Mouse (Mus musculus) CH12.LX (cell line): ENCODE measurements around the gene Ttc34.

Experiments
- CHD2 ChIP-seq: IDR thresholded peaks from 2 replicates; pipeline ENCODE4 v1.6.1; 2011; ENCODE audit warnings: low read length, improper control_type of control experiment
- CTCF ChIP-seq, 2 experiments: IDR thresholded peaks in 1 of 2; conservative IDR thresholded peaks in 1 of 2; 2 replicates each; pipeline ENCODE4 v1.5.1; 2011 to 2012; ENCODE audit warnings: low read depth in 2 of 2, low read length in 2 of 2, improper control_type of control experiment in 1 of 2, inconsistent platforms in 1 of 2, mild to moderate bottlenecking in 1 of 2, moderate library complexity in 1 of 2
- EP300 ChIP-seq: IDR thresholded peaks from 2 replicates; pipeline ENCODE4 v1.6.1; 2011; ENCODE audit warnings: low read length, improper control_type of control experiment
- GABPA ChIP-seq: IDR thresholded peaks from 2 replicates; pipeline ENCODE4 v1.6.1; 2012; ENCODE audit warnings: low read depth, low read length, improper control_type of control experiment, inconsistent platforms; ENCODE audit not compliant: insufficient replicate concordance
- JUND ChIP-seq: conservative IDR thresholded peaks from 2 replicates; pipeline ENCODE4 v1.6.1; 2011; ENCODE audit warnings: low read depth, low read length, improper control_type of control experiment
- MXI1 ChIP-seq: IDR thresholded peaks from 2 replicates; pipeline ENCODE4 v1.6.1; 2011; ENCODE audit warnings: mild to moderate bottlenecking, low read depth, low read length, improper control_type of control experiment
- MYC ChIP-seq: IDR thresholded peaks from 2 replicates; pipeline ENCODE4 v1.6.1; 2011; ENCODE audit warnings: low read depth, mild to moderate bottlenecking, improper control_type of control experiment, low read length
- POLR2A ChIP-seq: IDR thresholded peaks from 2 replicates; pipeline ENCODE4 v1.6.1; 2011; ENCODE audit warnings: low read depth, mild to moderate bottlenecking, improper control_type of control experiment, low read length
- SIN3A ChIP-seq: IDR thresholded peaks from 2 replicates; pipeline ENCODE4 v1.6.1; 2012; ENCODE audit warnings: low read length, improper control_type of control experiment, inconsistent platforms
- SMC3 ChIP-seq: IDR thresholded peaks from 2 replicates; pipeline ENCODE4 v1.6.1; 2011; ENCODE audit warnings: low read depth, low read length, improper control_type of control experiment
- UBTF ChIP-seq: IDR thresholded peaks from 2 replicates; pipeline ENCODE4 v1.6.1; 2012; ENCODE audit warnings: low read depth, mild to moderate bottlenecking, inconsistent platforms, low read length, improper control_type of control experiment, moderate library complexity

- no peak for TF ChIP-seq GABPA
- no peak for TF ChIP-seq JUND
- no peak for TF ChIP-seq SIN3A
- no peak for TF ChIP-seq SMC3
- TF ChIP-seq CTCF (conservative IDR thresholded peaks at IDR 0.05 in 1 of 2, IDR thresholded peaks at IDR 0.05 in 1 of 2; ENCODE audit: low read depth in 2 of 2, low read length in 2 of 2) = no peak
- TF ChIP-seq CHD2 = no peak; the same call in 1 of the 2 replicates
- TF ChIP-seq MYC = no peak
- no peak for TF ChIP-seq POLR2A
- no peak for TF ChIP-seq EP300
- no peak for TF ChIP-seq UBTF
- TF ChIP-seq MXI1 = no peak
These were observed 17.6 kb downstream of the Ttc34 start for GRCm38 (mm10) chr4:154854676-154855345.
